ENCODE assay signal across 8 mouse cellular contexts in the genomic region with DNA sequence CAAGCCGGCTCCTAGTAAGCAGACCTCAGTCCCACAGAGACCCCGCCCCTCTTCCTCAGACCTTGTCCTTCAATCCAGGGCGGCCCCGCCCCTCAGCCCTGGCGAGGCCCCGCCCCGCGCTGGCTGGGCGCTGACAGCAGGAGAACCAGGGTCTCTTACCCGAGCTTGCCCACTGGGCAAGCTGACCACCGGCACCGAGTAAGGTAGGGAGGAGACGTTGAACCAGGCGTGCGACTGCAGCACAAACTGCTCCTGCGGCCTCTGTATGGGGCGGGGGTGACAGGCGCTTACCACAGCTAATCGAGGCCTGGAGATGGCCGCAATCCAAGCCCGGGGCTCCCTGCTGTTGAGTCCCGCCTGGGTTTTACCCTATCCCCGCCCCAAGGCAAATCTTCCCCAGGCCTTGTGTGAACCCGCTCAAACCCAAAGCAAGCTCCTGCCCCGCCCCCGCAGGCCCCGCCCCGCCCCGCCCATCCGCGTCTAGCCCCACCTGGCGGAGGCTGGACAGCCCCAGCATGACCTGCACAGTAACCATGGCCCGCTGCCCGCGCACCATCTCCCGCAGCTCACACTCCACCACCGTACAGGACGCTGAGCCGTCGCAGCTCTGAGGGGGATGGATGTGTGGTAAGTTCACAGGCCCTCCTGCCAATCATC. TPM values are rescaled to one million over a fixed set of nuclear protein-coding genes. Genes with fewer than 3 reads are reported as not detected.
DNase-seq lines count a peak whose midpoint lies in the region; ATAC-seq and TF ChIP-seq lines count a peak whose summit lies in the region.

No protein-coding gene starts in this region.

- intact Hi-C loops in left cerebral cortex, adult 2 months (cut with DNase I): no loop called here

- H3K9me3 ChIP-seq in forebrain, postnatal 0 days (ENCODE audit: low read length): no peaks in the 10 kb centered on the region
- H3K9me3 ChIP-seq in hindbrain, embryonic 13.5 days: no peaks in the 10 kb centered on the region
- H3K9me3 ChIP-seq in limb, embryonic 13.5 days: no peaks in the 10 kb centered on the region
- H3K9me3 ChIP-seq in midbrain, embryonic 13.5 days: no peaks in the 10 kb centered on the region
- H3K9me3 ChIP-seq in stomach, embryonic 14.5 days (ENCODE audit: control insufficient read depth, low read depth, low read length): no peaks in the 10 kb centered on the region

- no peak for DNase-seq in left cerebral cortex, adult 2 months (ENCODE audit: extremely low spot score in 1 of 2, low spot score in 2 of 2)
- no peak for DNase-seq in left cerebral cortex, adult 11 months (ENCODE audit: low spot score)
- peak; percentile 68 to 69 for DNase-seq in cerebellum, adult 2 months
- DNase-seq in forebrain, postnatal 0 days: peak; percentile 79

- H3K9ac ChIP-seq in forebrain, postnatal 0 days: peak overlapping the region; percentile 67
- peak overlapping the region; percentile 78 for H3K9ac ChIP-seq in hindbrain, embryonic 13.5 days
- H3K9ac ChIP-seq in limb, embryonic 13.5 days: peak overlapping the region; percentile 67
- peak overlapping the region; percentile 63 for H3K9ac ChIP-seq in midbrain, embryonic 13.5 days (replicated peaks)
- H3K9ac ChIP-seq in stomach, embryonic 14.5 days (replicated peaks; ENCODE audit: low read depth, low read length): no peak overlapping the region; the same call in 1 of the 2 replicates

- no peaks in the 10 kb centered on the region for H3K36me3 ChIP-seq in forebrain, postnatal 0 days (ENCODE audit: insufficient read depth)
- H3K36me3 ChIP-seq in hindbrain, embryonic 13.5 days: no peaks in the 10 kb centered on the region
- no peaks in the 10 kb centered on the region for H3K36me3 ChIP-seq in limb, embryonic 13.5 days
- no peaks in the 10 kb centered on the region for H3K36me3 ChIP-seq in midbrain, embryonic 13.5 days
- H3K36me3 ChIP-seq in stomach, embryonic 14.5 days (ENCODE audit: control insufficient read depth, insufficient read depth, low read length): no peaks in the 10 kb centered on the region

- peak overlapping the region; percentile 74 for H3K27ac ChIP-seq in left cerebral cortex, adult 2 months
- no peak overlapping the region for H3K27ac ChIP-seq in cerebellum, adult 2 months (ENCODE audit: insufficient read depth, low read length)
- peak overlapping the region; percentile 35; the same call in 1 of the 2 replicates for H3K27ac ChIP-seq in forebrain, postnatal 0 days (ENCODE audit: low read depth, low read length)
- peak overlapping the region; percentile 60; the same call in 1 of the 2 replicates for H3K27ac ChIP-seq in hindbrain, embryonic 13.5 days
- H3K27ac ChIP-seq in limb, embryonic 13.5 days: peak overlapping the region; percentile 63
- H3K27ac ChIP-seq in midbrain, embryonic 13.5 days: peak overlapping the region; percentile 61; the same call in 1 of the 2 replicates
- peak overlapping the region; percentile 66; the same call in 1 of the 2 replicates for H3K27ac ChIP-seq in stomach, embryonic 14.5 days (ENCODE audit: low read length)

- ATAC-seq in forebrain, postnatal 0 days: peak; percentile 84
- ATAC-seq in hindbrain, embryonic 13.5 days (ENCODE audit: low FRiP score): peak; percentile 87
- peak; percentile 91 for ATAC-seq in limb, embryonic 13.5 days (ENCODE audit: low FRiP score, low read depth)
- peak; percentile 87 for ATAC-seq in midbrain, embryonic 13.5 days
- ATAC-seq in stomach, embryonic 14.5 days (ENCODE audit: insufficient number of reproducible peaks, insufficient read depth, low FRiP score, low read depth): peak; percentile 86

- under 1% methylated on average over 39 of the region's 40 CpGs for WGBS in cerebellum, adult 2 months
- under 1% methylated on average over 40 of the region's 40 CpGs for WGBS in forebrain, postnatal 0 days
- under 1% methylated on average over 33 of the region's 40 CpGs for WGBS in hindbrain, embryonic 13.5 days
- WGBS in limb, embryonic 13.5 days: under 1% methylated on average over 40 of the region's 40 CpGs
- under 1% methylated on average over 39 of the region's 40 CpGs for WGBS in midbrain, embryonic 13.5 days
- WGBS in stomach, embryonic 14.5 days: 0% methylated on average over 40 of the region's 40 CpGs

- TF ChIP-seq POLR2A in cerebellum, adult 2 months (IDR thresholded peaks at IDR 0.05; ENCODE audit: borderline replicate concordance, insufficient read depth, low read length): peak; percentile 33; the same call in 1 of the 2 replicates

- H3K4me1 ChIP-seq in cerebellum, adult 2 months (ENCODE audit: control insufficient read depth, insufficient read depth, low read length): 0 out of 2 replicates have a peak, but pooled peaks cover 3% of the 10 kb centered on the region
- 0 out of 2 replicates have a peak, but pooled peaks cover 4% of the 10 kb centered on the region for H3K4me1 ChIP-seq in forebrain, postnatal 0 days (ENCODE audit: insufficient read depth)
- peaks cover 16% of the 10 kb centered on the region for H3K4me1 ChIP-seq in hindbrain, embryonic 13.5 days (replicated peaks)
- peaks cover 24% of the 10 kb centered on the region for H3K4me1 ChIP-seq in limb, embryonic 13.5 days
- peaks cover 17% of the 10 kb centered on the region for H3K4me1 ChIP-seq in midbrain, embryonic 13.5 days (replicated peaks)
- H3K4me1 ChIP-seq in stomach, embryonic 14.5 days (ENCODE audit: control insufficient read depth, insufficient read depth, low read length): peaks cover 13% of the 10 kb centered on the region; the same call in 1 of the 2 replicates

- peak; percentile 27 for TF ChIP-seq CTCF in left cerebral cortex, adult 2 months (IDR thresholded peaks at IDR 0.05)
- TF ChIP-seq CTCF in cerebellum, adult 2 months (IDR thresholded peaks at IDR 0.05; ENCODE audit: borderline replicate concordance, insufficient read depth, low read depth, low read length): peak; percentile 28; the same call in 1 of the 2 replicates
- peak; percentile 49 for TF ChIP-seq CTCF in forebrain, postnatal 0 days (IDR thresholded peaks at IDR 0.05; ENCODE audit: low read depth)

- no peaks in the 10 kb centered on the region for H3K27me3 ChIP-seq in cerebellum, adult 2 months (ENCODE audit: control insufficient read depth, insufficient read depth, low read length)
- no peaks in the 10 kb centered on the region for H3K27me3 ChIP-seq in forebrain, postnatal 0 days (ENCODE audit: insufficient read depth, low read length)
- peaks cover 42% of the 10 kb centered on the region for H3K27me3 ChIP-seq in hindbrain, embryonic 13.5 days
- peaks cover 49% of the 10 kb centered on the region for H3K27me3 ChIP-seq in limb, embryonic 13.5 days
- peaks cover 26% of the 10 kb centered on the region for H3K27me3 ChIP-seq in midbrain, embryonic 13.5 days
- H3K27me3 ChIP-seq in stomach, embryonic 14.5 days (ENCODE audit: control insufficient read depth, insufficient read depth, low read length): no peaks in the 10 kb centered on the region

- peak overlapping the region; percentile 57 for H3K4me3 ChIP-seq in left cerebral cortex, adult 2 months
- peak overlapping the region; percentile 57 for H3K4me3 ChIP-seq in cerebellum, adult 2 months (replicated peaks; ENCODE audit: insufficient read depth, low read depth, low read length)
- H3K4me3 ChIP-seq in forebrain, postnatal 0 days (ENCODE audit: low read depth, low read length): peak overlapping the region; percentile 55
- H3K4me3 ChIP-seq in hindbrain, embryonic 13.5 days: peak overlapping the region; percentile 51
- peak overlapping the region; percentile 57 for H3K4me3 ChIP-seq in limb, embryonic 13.5 days
- peak overlapping the region; percentile 47 for H3K4me3 ChIP-seq in midbrain, embryonic 13.5 days (replicated peaks)
- peak overlapping the region; percentile 49 for H3K4me3 ChIP-seq in stomach, embryonic 14.5 days (ENCODE audit: low read depth, low read length)

- peak overlapping the region; percentile 90 for H3K4me2 ChIP-seq in forebrain, postnatal 0 days (ENCODE audit: low read depth)
- peak overlapping the region; percentile 78 for H3K4me2 ChIP-seq in hindbrain, embryonic 13.5 days
- H3K4me2 ChIP-seq in limb, embryonic 13.5 days (replicated peaks): peak overlapping the region; percentile 95
- peak overlapping the region; percentile 76 for H3K4me2 ChIP-seq in midbrain, embryonic 13.5 days (replicated peaks)
- H3K4me2 ChIP-seq in stomach, embryonic 14.5 days (replicated peaks; ENCODE audit: low read depth, low read length): peak overlapping the region; percentile 87

RNA-seq across cellular contexts. Expression of gene Fam171a2, which starts 8.4 kb away (rescaled TPM):
- 100 to 1,000 TPM; 117 to 123 TPM for total RNA-seq in left cerebral cortex, adult 2 months (2021)
- 57.8 and 60.3 TPM in 2 replicates for polyA plus RNA-seq in cerebellum, adult 2 months (2012; rRNA removed)
- total RNA-seq in forebrain, postnatal 0 days (2014; rRNA removed): 351 and 361 TPM in 2 replicates
- polyA plus RNA-seq in forebrain, postnatal 0 days (2015; fragmentation: Nextera tagmentation; extraction: Ambion mirVana): 26.2 and 26.9 TPM in 2 replicates
- 15.9 and 17.1 TPM in 2 replicates for polyA plus RNA-seq in hindbrain, embryonic 13.5 days (2015; fragmentation: Nextera tagmentation; extraction: Ambion mirVana)
- 4.4 and 4.8 TPM in 2 replicates for polyA plus RNA-seq in limb, embryonic 13.5 days (2015; fragmentation: Nextera tagmentation; extraction: Ambion mirVana)
- polyA plus RNA-seq in midbrain, embryonic 13.5 days (2015; fragmentation: Nextera tagmentation; extraction: Ambion mirVana): 10.9 and 18.4 TPM in 2 replicates
- 7.1 and 8.0 TPM in 2 replicates for polyA plus RNA-seq in stomach, embryonic 14.5 days (2014; fragmentation: Nextera tagmentation; extraction: Ambion mirVana)

RNA-seq across cellular contexts. Expression of gene Itga2b, which starts 14.1 kb away (rescaled TPM):
- total RNA-seq in left cerebral cortex, adult 2 months (2021): 1 to 10 TPM; 2.5 to 4.1 TPM
- polyA plus RNA-seq in cerebellum, adult 2 months (2012; rRNA removed): 2.8 and 4.0 TPM in 2 replicates
- 2.2 and 3.7 TPM in 2 replicates for total RNA-seq in forebrain, postnatal 0 days (2014; rRNA removed)
- polyA plus RNA-seq in forebrain, postnatal 0 days (2015; fragmentation: Nextera tagmentation; extraction: Ambion mirVana): 8.7 and 12.4 TPM in 2 replicates
- 5.9 and 6.2 TPM in 2 replicates for polyA plus RNA-seq in hindbrain, embryonic 13.5 days (2015; fragmentation: Nextera tagmentation; extraction: Ambion mirVana)
- polyA plus RNA-seq in limb, embryonic 13.5 days (2015; fragmentation: Nextera tagmentation; extraction: Ambion mirVana): 4.4 and 6.1 TPM in 2 replicates
- polyA plus RNA-seq in midbrain, embryonic 13.5 days (2015; fragmentation: Nextera tagmentation; extraction: Ambion mirVana): 4.9 and 6.0 TPM in 2 replicates
- 6.4 and 7.5 TPM in 2 replicates for polyA plus RNA-seq in stomach, embryonic 14.5 days (2014; fragmentation: Nextera tagmentation; extraction: Ambion mirVana)

RNA-seq across cellular contexts. Expression of gene Grn, which starts 25.8 kb away (rescaled TPM):
- 10 to 100 TPM; 58.1 to 66.2 TPM for total RNA-seq in left cerebral cortex, adult 2 months (2021)
- 58.4 TPM in 2 replicates for polyA plus RNA-seq in cerebellum, adult 2 months (2012; rRNA removed)
- total RNA-seq in forebrain, postnatal 0 days (2014; rRNA removed): 49.5 and 66.2 TPM in 2 replicates
- polyA plus RNA-seq in forebrain, postnatal 0 days (2015; fragmentation: Nextera tagmentation; extraction: Ambion mirVana): 72.3 and 86.6 TPM in 2 replicates
- 76.5 and 77.3 TPM in 2 replicates for polyA plus RNA-seq in hindbrain, embryonic 13.5 days (2015; fragmentation: Nextera tagmentation; extraction: Ambion mirVana)
- polyA plus RNA-seq in limb, embryonic 13.5 days (2015; fragmentation: Nextera tagmentation; extraction: Ambion mirVana): 141 and 149 TPM in 2 replicates
- 57.4 and 61.8 TPM in 2 replicates for polyA plus RNA-seq in midbrain, embryonic 13.5 days (2015; fragmentation: Nextera tagmentation; extraction: Ambion mirVana)
- polyA plus RNA-seq in stomach, embryonic 14.5 days (2014; fragmentation: Nextera tagmentation; extraction: Ambion mirVana): 112 and 122 TPM in 2 replicates

RNA-seq across cellular contexts. Expression of gene Slc25a39, which starts 48.1 kb away (rescaled TPM):
- 10 to 100 TPM; 65.7 to 68.6 TPM for total RNA-seq in left cerebral cortex, adult 2 months (2021)
- polyA plus RNA-seq in cerebellum, adult 2 months (2012; rRNA removed): 124 and 126 TPM in 2 replicates
- 96.3 and 114 TPM in 2 replicates for total RNA-seq in forebrain, postnatal 0 days (2014; rRNA removed)
- polyA plus RNA-seq in forebrain, postnatal 0 days (2015; fragmentation: Nextera tagmentation; extraction: Ambion mirVana): 120 and 129 TPM in 2 replicates
- polyA plus RNA-seq in hindbrain, embryonic 13.5 days (2015; fragmentation: Nextera tagmentation; extraction: Ambion mirVana): 139 and 147 TPM in 2 replicates
- polyA plus RNA-seq in limb, embryonic 13.5 days (2015; fragmentation: Nextera tagmentation; extraction: Ambion mirVana): 173 and 180 TPM in 2 replicates
- 141 and 154 TPM in 2 replicates for polyA plus RNA-seq in midbrain, embryonic 13.5 days (2015; fragmentation: Nextera tagmentation; extraction: Ambion mirVana)
- polyA plus RNA-seq in stomach, embryonic 14.5 days (2014; fragmentation: Nextera tagmentation; extraction: Ambion mirVana): 215 and 216 TPM in 2 replicates

Comparison
In these comparisons a context has a peak if more than half of its experiments do, and no peak if none do; other contexts are left out.
1. DNase-seq: peak in cerebellum, adult 2 months (2 of 2) and forebrain, postnatal 0 days (single experiment); none in left cerebral cortex, adult 2 months (0 of 2) and left cerebral cortex, adult 11 months (single experiment).
2. Peak in every context shown above with its lines, with median percentiles within 50 percentile points of each other: H3K4me3 ChIP-seq, CTCF ChIP-seq, ATAC-seq and H3K4me2 ChIP-seq.